Mouse (Mus musculus): ENCODE measurements around the gene Lrrc8b. TPM values are rescaled to one million over a fixed set of nuclear protein-coding genes. Genes with fewer than 3 reads are reported as not detected.

The Lrrc8b gene
- total RNA-seq, 2 experiments from 2014 or later, result 1.5 to 2.6 TPM

GRCm38 (mm10) chr5:105483632-105484031, 68.1 kb downstream of the Lrrc8b start:
- DNase-seq, result no peak

DNA sequence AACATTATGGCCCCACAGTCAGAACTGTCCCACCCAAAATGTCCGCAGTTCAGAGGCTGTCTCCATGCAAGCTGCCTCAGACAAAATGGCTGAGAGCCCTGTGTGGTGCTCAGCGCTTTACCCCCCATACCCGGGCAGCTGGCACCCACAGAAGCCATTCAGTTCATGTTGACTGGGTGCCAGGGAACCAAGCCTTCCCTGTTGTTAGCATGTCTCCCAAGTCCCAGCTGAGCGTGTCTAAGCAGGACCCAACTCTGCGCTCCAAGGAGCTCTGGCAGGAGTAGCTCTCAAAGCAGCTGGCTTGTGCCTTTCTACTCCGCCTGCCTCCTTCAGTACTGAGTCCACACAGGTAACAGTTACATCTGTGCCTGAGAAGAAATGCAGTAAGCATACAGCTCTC, 68.7 kb downstream of the Lrrc8b start:
- DNase-seq, result no peak

GRCm38 (mm10) chr5:105484891-105485290, 69.3 kb downstream of the Lrrc8b start:
- no peak for DNase-seq

GRCm38 (mm10) chr5:105490211-105490610, 74.6 kb downstream of the Lrrc8b start:
- no peak for DNase-seq

- DNase-seq, result no peak
These were observed 75.8 kb downstream of the Lrrc8b start for GRCm38 (mm10) chr5:105491389-105491788.

DNA sequence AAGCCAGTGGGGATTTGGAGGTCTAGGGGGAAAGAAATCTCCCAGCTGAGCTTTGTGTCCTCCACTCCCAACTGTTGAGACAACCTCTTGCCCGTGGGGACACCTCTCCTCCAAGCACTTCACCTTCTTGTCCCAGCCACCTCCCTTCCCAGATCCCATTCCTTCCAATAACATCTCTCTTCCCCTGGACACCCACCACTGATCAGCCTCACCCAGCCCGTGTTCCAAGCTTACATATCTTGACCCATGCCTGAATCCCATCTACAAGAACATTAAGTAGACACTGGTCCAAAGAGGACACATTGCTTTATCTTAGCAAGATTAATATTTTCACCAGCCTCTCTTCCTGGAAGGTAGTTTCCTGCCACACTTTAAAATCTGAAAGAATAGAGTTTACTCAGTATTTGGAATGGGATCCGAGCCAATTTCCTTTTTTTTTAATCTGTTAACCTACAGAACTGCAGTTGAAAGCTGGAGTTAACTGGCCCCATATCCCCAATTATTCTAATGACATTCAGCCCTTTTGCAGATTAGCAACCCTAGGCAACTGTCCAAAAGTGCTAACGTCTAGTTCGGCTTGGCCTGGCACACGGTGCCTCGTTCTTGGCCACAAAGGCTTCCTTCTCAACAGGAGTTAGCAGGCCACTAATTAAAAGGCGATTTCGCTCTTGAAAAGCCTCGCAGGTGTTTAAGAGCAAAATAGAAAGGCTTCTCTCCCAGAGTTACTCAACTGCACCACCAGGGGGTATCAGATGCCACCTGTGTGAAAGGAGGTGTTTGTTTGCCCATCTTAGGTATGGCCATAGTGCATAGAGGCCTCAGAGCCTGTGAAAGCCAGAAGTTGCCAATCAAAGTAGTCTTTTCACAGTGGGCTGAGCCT, 77.0 kb downstream of the Lrrc8b start:
- DNase-seq, result no peak

- DNase-seq, result no peak
These were observed 77.8 kb downstream of the Lrrc8b start for GRCm38 (mm10) chr5:105493377-105493776.

- DNase-seq, result no peak
These were observed 78.8 kb downstream of the Lrrc8b start for GRCm38 (mm10) chr5:105494246-105494917.

DNA sequence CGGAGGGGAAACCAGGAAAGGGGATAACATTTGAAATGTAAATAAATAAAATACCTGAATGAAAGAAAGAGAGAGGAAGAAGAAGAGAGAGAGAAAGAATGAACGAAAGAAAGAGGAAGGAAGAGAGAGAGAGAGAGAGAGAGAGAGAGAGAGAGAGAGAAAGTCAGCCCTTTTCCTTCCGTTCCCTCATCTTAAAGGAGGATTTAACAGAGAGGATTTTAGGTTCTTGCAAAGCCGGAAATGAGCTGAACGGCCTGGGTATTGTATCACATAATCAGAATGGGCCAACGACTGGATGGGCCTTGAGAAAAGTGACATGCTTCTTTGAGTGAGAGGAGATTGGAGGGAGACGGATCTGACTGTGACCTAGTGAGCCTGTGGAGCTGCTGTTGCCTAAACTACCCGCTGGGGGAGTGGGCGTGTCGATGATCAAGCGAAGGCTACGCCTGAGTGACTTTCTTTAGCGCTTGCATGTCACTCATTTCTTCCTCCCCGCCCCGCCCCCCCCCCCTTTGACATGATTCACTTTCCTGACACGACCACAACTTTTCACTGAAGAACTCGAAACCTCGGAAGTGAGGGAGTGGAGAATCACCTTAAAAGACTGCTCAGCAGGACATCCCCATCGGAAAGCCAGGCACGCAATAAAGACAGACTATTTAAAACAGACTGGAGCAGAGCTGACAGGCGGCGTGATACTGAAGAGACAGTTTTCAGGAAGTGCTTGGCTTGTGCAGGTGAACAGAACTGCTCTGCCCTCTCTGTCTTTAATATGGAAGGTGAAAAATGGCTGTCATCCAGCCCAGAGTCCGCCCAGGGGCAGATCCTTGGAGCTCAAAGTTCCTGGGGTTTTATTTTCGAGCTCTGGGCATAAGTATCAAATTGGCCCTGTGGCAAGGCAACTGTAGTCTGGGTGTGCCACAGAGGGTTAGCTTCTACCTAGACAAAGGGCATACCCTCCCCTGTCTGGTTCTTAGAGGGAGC, 79.6 kb downstream of the Lrrc8b start:
- peak; percentile 81 for DNase-seq

DNA sequence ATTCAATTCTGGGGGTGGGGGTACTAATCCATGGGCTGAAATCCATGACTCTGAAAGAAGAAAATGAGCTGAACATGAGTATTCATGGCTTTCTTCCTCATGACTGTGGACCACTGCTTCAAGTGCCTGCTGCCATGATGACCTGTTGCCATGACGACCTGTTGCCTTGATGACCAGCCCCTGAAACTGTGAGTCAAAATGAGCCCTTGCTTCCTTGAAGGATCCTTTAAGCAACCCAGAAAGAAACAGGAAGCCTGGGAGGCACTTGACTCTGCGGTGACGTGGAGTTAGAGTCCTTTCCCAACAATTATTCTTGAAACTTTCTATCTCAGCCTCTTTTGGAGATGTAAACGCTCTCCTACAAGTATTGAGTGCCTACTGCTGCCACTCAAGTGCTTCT, 80.6 kb downstream of the Lrrc8b start:
- no peak for DNase-seq

- DNase-seq, result no peak
These were observed 81.0 kb downstream of the Lrrc8b start for GRCm38 (mm10) chr5:105496586-105496985.

GRCm38 (mm10) chr5:105498429-105499000, 82.9 kb downstream of the Lrrc8b start:
- DNase-seq, result no peak

GRCm38 (mm10) chr5:105499396-105499795, 83.8 kb downstream of the Lrrc8b start:
- no peak for DNase-seq

DNA sequence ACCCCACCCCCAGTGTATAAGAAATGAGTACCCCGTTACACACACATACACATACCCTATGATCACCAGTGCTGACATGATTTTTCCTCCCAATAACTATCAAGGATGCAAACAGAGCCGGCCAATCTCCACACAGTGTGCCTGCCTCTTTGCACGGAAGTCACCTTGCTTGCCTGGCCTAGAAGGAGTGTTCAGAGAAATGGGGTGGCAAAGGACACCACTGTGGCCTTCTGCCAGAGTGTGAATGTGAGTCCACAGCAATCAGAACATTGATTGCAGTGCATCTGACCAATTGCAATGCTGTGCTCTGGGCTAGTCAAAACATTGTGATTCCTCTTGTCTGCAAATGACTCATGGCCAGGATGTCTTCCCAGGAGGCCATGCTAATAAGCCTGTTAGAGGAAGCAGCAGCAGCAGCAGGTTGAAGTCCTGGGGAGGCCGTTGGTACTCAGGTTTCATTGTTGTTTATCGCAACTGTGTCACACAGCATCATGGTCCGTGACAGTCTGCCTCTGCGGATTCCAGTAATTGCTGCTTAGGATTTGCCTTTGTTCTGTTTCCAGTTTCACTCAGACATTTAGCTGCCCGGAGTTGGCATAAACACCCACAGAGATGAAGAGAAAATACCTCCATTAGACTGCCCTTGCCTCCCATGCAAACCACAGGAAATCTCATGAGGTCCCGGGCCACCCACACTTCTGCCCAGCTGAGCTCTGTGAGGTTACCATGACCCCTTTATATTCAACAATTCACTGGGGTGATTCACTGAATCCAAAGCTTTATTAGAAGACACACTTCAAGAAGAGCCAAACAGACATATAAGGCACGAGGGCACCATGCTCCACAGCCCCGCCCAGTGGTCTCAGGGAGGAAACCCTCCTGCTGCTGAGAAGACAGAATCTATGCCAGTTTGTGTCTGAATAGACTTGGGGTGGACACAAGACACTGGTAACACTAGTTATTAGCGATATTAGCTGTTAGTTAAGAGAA, 84.9 kb downstream of the Lrrc8b start:
- DNase-seq, result no peak

DNA sequence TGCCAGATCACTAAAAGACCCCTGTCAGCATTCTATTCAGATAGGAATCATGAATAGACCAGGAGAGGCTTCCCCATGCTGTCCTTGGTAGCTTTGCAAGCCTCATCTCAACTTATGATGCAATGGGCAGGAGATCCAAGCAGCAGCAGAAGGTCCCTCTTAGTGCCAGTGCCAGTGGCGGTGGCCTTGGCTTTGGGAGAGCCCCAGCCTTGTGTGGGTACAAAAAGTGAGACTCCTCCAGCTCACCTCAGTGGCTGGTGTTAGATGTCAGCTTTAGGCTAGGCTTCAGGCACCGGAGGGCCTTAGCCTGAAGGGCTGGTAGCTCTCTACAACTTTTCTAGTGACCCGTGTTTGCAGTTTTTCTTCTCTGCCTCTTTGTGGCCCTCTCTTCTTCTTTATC, 85.6 kb downstream of the Lrrc8b start:
- DNase-seq, result no peak

GRCm38 (mm10) chr5:105508813-105509212, 93.2 kb downstream of the Lrrc8b start:
- no peak for DNase-seq

- DNase-seq, result no peak
These were observed 96.7 kb downstream of the Lrrc8b start for GRCm38 (mm10) chr5:105512297-105512696.

DNA sequence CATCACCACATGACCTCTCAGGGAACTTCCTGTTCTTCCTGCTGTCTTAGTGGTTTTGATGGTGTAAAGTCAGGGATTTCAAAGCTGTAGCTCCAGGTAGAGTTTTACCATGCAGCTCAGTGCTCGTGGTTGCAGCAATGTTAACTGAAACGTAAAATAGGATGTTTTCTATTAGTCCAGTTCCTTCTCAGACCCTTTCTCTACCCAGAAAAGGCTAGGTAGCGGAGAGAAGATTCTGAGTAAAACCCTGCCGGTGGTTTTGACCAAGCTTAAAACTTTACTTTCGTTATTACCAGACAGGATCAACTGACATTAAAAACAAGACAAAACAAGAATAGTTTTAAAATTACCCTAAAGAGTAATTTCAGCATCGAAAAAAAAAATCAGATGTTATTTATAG, 100.0 kb downstream of the Lrrc8b start:
- no peak for DNase-seq

DNA sequence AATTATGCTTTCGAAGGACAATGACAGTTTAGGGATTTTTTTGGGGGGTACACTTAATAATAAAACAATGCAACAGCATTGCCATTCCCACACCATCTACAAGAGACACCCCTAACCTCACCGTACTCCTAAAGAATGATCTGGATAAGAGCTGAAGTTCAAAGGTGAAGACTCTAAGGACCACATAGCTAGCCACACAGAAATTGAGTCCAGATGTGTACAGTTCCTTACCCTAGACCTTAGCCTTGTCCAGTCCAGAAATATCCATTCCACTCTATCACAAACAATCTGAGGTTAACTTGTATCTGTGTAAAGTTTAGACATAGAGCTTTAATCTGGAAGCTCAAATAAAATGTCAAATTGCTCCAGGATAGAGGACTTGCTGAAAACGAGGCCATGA, 100.7 kb downstream of the Lrrc8b start:
- DNase-seq, result no peak

DNA sequence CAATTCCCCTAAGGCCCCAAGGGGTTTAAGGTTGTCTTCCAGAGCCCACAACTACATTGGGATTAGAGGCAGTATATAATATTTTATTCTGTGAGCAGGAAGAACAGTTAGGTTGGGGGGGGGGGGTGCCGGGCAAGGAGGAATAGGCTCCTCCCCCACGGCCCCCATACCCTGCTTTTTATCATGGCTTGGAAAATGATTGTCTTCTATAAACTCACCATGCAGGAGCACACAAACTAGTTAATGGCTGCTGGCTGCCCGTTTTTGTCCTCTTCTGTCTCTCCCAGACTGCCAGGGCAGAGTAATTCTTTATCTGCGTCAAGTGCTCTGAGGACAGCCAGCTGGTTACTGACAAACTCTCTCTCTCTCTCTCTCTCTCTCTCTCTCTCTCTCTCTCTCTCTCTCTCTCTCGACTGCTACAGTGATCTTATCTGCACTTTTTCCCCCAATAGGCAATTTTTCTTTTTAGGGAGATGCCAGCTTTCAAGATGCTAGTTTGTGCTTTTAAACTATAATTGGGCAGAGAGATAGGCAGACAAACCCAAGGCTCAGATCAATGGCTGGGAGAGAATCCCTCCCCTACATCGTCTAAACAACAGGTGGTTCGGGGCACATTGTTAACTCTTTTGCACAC, 102.5 kb downstream of the Lrrc8b start:
- no peak for DNase-seq

All from gastrocnemius, postnatal 25 days (tissue).